Mouse (Mus musculus) neural tube, embryonic 14.5 days (tissue): ENCODE data around the gene Dtl. TPM values are rescaled to one million over a fixed set of nuclear protein-coding genes. Genes with fewer than 3 reads are reported as not detected.
A peak's percentile ranks its signal among the peaks of the same experiment; 100 is the strongest.

Experiments used
- ATAC-seq: fragments of 200-750 bp; cut with Nextera tagmentation; 2 replicates; pipeline ENCODE4 v1.8.0; 2017; ENCODE audit warnings: low read depth, mild to moderate bottlenecking, moderate TSS enrichment, moderate library complexity
- H3K27ac ChIP-seq: fragments of 300-500 bp; sonication (generic); 2 replicates; pipeline ENCODE4 v1.5.1; 2014; ENCODE audit warnings: low read depth, mild to moderate bottlenecking, control low read depth, low read length, moderate library complexity, mixed read lengths
- H3K27me3 ChIP-seq: fragments of 300-500 bp; sonication (generic); 2 replicates; pipeline ENCODE4 v1.6.1; 2014; ENCODE audit warnings: low read length; ENCODE audit not compliant: control insufficient read depth, insufficient read depth
- H3K36me3 ChIP-seq: fragments of 300-500 bp; sonication (generic); 2 replicates; pipeline ENCODE4 v1.6.1; 2014; ENCODE audit warnings: low read length, mixed read lengths; ENCODE audit not compliant: control insufficient read depth, insufficient read depth
- H3K4me1 ChIP-seq: fragments of 300-500 bp; sonication (generic); 2 replicates; pipeline ENCODE4 v1.6.1; 2014; ENCODE audit warnings: low read length; ENCODE audit not compliant: control insufficient read depth, insufficient read depth
- H3K4me2 ChIP-seq: fragments of 300-500 bp; sonication (generic); 2 replicates; pipeline ENCODE4 v1.6.1; 2014; ENCODE audit warnings: mild to moderate bottlenecking, low read depth, low read length, control low read depth
- H3K4me3 ChIP-seq: fragments of 300-500 bp; sonication (generic); 2 replicates; pipeline ENCODE4 v1.5.1; 2014; ENCODE audit warnings: low read depth, low read length, control low read depth, mixed read lengths
- H3K9ac ChIP-seq: fragments of 300-500 bp; sonication (generic); replicated peaks from 2 replicates; pipeline ENCODE4 v1.6.1; 2014; ENCODE audit warnings: low read depth, mild to moderate bottlenecking, control low read depth, low read length, mixed read lengths
- H3K9me3 ChIP-seq: fragments of 300-500 bp; sonication (generic); 2 replicates; pipeline ENCODE4 v1.6.1; 2016; ENCODE audit warnings: low read length; ENCODE audit not compliant: control insufficient read depth
- WGBS: fragments of 180-500 bp; shearing (Covaris S2); extraction: QIAGEN DNeasy Blood & Tissue Kit; methylation state at CpG from one replicate; pipeline ENCODE4 v1.1.7; 2014; 5-methylcytosine and 5-hydroxymethylcytosine counted together
- polyA plus RNA-seq: library from polyadenylated mRNA; unstranded; fragments of >200 nt; fragmentation: Nextera tagmentation; extraction: Ambion mirVana; gene quantifications from 2 replicates; pipeline ENCODE4 v1.2.1, GENCODE M21; 2014

The Dtl gene
- polyA plus RNA-seq, 1 experiment from 2014 or later, result 3.5 TPM

GRCm38 (mm10) chr1:191587062-191587461 is 11.7 kb upstream of the Dtl start:
- ATAC-seq, result no peak
- H3K27me3 ChIP-seq, result no peaks in the 10 kb centered on the region
- no peaks in the 10 kb centered on the region for H3K4me1 ChIP-seq
- no peak overlapping the region for H3K9ac ChIP-seq
- no peak overlapping the region for H3K27ac ChIP-seq
- H3K9me3 ChIP-seq, result no peaks in the 10 kb centered on the region
- no peak overlapping the region for H3K4me2 ChIP-seq
- H3K36me3 ChIP-seq, result peaks cover 22% of the 10 kb centered on the region
- WGBS, result 96% methylated on average over 3 of the region's 3 CpGs
- no peak overlapping the region for H3K4me3 ChIP-seq

- Histone ChIP-seq H3K4me1 (no peaks in the 10 kb centered on the region), H3K9ac (no peak overlapping the region), H3K27ac (no peak overlapping the region), H3K27me3 (no peaks in the 10 kb centered on the region), H3K4me3 (no peak overlapping the region), H3K9me3 (no peaks in the 10 kb centered on the region), H3K36me3 (peaks cover 22% of the 10 kb centered on the region), H3K4me2 (no peak overlapping the region)
- no peak for ATAC-seq
- 92% methylated on average over 2 of the region's 2 CpGs for WGBS
Observed at GRCm38 (mm10) chr1:191585704-191586103, 10.4 kb upstream of the Dtl start.

GRCm38 (mm10) chr1:191584483-191584882 is 9.1 kb upstream of the Dtl start:
- Histone ChIP-seq H3K4me3 (no peak overlapping the region), H3K4me1 (no peaks in the 10 kb centered on the region), H3K4me2 (no peak overlapping the region), H3K9me3 (no peaks in the 10 kb centered on the region), H3K36me3 (peaks cover 22% of the 10 kb centered on the region), H3K27ac (no peak overlapping the region), H3K9ac (no peak overlapping the region), H3K27me3 (no peaks in the 10 kb centered on the region)
- no peak for ATAC-seq
- 96% methylated on average over 4 of the region's 4 CpGs for WGBS

- ATAC-seq, result no peak
Observed at GRCm38 (mm10) chr1:191583836-191584235, 8.5 kb upstream of the Dtl start.

GRCm38 (mm10) chr1:191581641-191582040 is 6.3 kb upstream of the Dtl start:
- 98% methylated on average over 4 of the region's 4 CpGs for WGBS
- peaks cover 17% of the 10 kb centered on the region for H3K36me3 ChIP-seq
- no peak for ATAC-seq

More at GRCm38 (mm10) chr1:191583836-191584235, 8.5 kb upstream of the Dtl start:
- Histone ChIP-seq H3K27me3 (no peaks in the 10 kb centered on the region), H3K4me3 (no peak overlapping the region), H3K9ac (no peak overlapping the region), H3K36me3 (peaks cover 20% of the 10 kb centered on the region), H3K9me3 (no peaks in the 10 kb centered on the region), H3K4me1 (no peaks in the 10 kb centered on the region), H3K27ac (no peak overlapping the region), H3K4me2 (no peak overlapping the region)
- 96% methylated on average over 4 of the region's 4 CpGs for WGBS

GRCm38 (mm10) chr1:191579524-191579923 is 4.2 kb upstream of the Dtl start:
- H3K9ac ChIP-seq, result no peak overlapping the region
- peaks cover 16% of the 10 kb centered on the region for H3K4me1 ChIP-seq
- 92% methylated on average over 3 of the region's 3 CpGs for WGBS
- no peaks in the 10 kb centered on the region for H3K9me3 ChIP-seq
- peaks cover 14% of the 10 kb centered on the region for H3K36me3 ChIP-seq
- no peak overlapping the region for H3K4me3 ChIP-seq
- H3K4me2 ChIP-seq, result no peak overlapping the region
- H3K27me3 ChIP-seq, result no peaks in the 10 kb centered on the region
- no peak overlapping the region for H3K27ac ChIP-seq
- no peak for ATAC-seq

More at GRCm38 (mm10) chr1:191581641-191582040, 6.3 kb upstream of the Dtl start:
- H3K27ac ChIP-seq, result no peak overlapping the region
- H3K27me3 ChIP-seq, result no peaks in the 10 kb centered on the region
- no peak overlapping the region for H3K4me2 ChIP-seq
- H3K9me3 ChIP-seq, result no peaks in the 10 kb centered on the region
- H3K9ac ChIP-seq, result no peak overlapping the region
- peaks cover 11% of the 10 kb centered on the region for H3K4me1 ChIP-seq
- no peak overlapping the region for H3K4me3 ChIP-seq

- H3K27me3 ChIP-seq, result no peaks in the 10 kb centered on the region
- H3K4me1 ChIP-seq, result peaks cover 16% of the 10 kb centered on the region
- no peak for ATAC-seq
- no peaks in the 10 kb centered on the region for H3K36me3 ChIP-seq
- H3K4me3 ChIP-seq, result peak overlapping the region; percentile 81
- peak overlapping the region; percentile 91 for H3K4me2 ChIP-seq
- H3K9ac ChIP-seq, result peak overlapping the region; percentile 56
- H3K9me3 ChIP-seq, result no peaks in the 10 kb centered on the region
- 0% methylated on average over 52 of the region's 52 CpGs for WGBS
- H3K27ac ChIP-seq, result no peak overlapping the region
Observed at GRCm38 (mm10) chr1:191574871-191575457, 380 bp downstream of the Dtl start.

GRCm38 (mm10) chr1:191573906-191574639 is 1.3 kb downstream of the Dtl start:
- H3K9ac ChIP-seq, result peak overlapping the region; percentile 56; the same call in 1 of the 2 replicates
- H3K27ac ChIP-seq, result no peak overlapping the region
- H3K4me2 ChIP-seq, result peak overlapping the region; percentile 91
- peaks cover 16% of the 10 kb centered on the region for H3K4me1 ChIP-seq
- H3K9me3 ChIP-seq, result no peaks in the 10 kb centered on the region
- WGBS, result 1% methylated on average over 13 of the region's 13 CpGs
- no peaks in the 10 kb centered on the region for H3K36me3 ChIP-seq
- H3K27me3 ChIP-seq, result no peaks in the 10 kb centered on the region
- H3K4me3 ChIP-seq, result peak overlapping the region; percentile 81
- no peak for ATAC-seq

- Histone ChIP-seq H3K9me3 (no peaks in the 10 kb centered on the region), H3K4me2 (no peak overlapping the region), H3K9ac (no peak overlapping the region), H3K36me3 (no peaks in the 10 kb centered on the region), H3K4me3 (no peak overlapping the region), H3K27me3 (no peaks in the 10 kb centered on the region), H3K4me1 (peaks cover 2% of the 10 kb centered on the region; the same call in 1 of the 2 replicates), H3K27ac (no peak overlapping the region)
- ATAC-seq, result no peak
- 91% methylated on average over 3 of the region's 3 CpGs for WGBS
Observed at GRCm38 (mm10) chr1:191570415-191570814, 4.9 kb downstream of the Dtl start.
